Mouse (Mus musculus) testis, adult 2 months (tissue): Measurements from ENCODE around the gene Cers1.

Experiments
- CTCF ChIP-seq: fragments of 200-500 bp; IDR thresholded peaks from 2 replicates; pipeline ENCODE4 v1.5.1; 2012; ENCODE audit warnings: low read depth, mild to moderate bottlenecking, inconsistent platforms, low read length, moderate library complexity; ENCODE audit not compliant: control insufficient read depth, insufficient read depth, insufficient replicate concordance
- POLR2A ChIP-seq: fragments of 200-500 bp; IDR thresholded peaks from 2 replicates; pipeline ENCODE4 v1.6.1; 2012; ENCODE audit warnings: low read depth, mild to moderate bottlenecking, inconsistent platforms, low read length, moderate library complexity; ENCODE audit not compliant: control insufficient read depth

DNA sequence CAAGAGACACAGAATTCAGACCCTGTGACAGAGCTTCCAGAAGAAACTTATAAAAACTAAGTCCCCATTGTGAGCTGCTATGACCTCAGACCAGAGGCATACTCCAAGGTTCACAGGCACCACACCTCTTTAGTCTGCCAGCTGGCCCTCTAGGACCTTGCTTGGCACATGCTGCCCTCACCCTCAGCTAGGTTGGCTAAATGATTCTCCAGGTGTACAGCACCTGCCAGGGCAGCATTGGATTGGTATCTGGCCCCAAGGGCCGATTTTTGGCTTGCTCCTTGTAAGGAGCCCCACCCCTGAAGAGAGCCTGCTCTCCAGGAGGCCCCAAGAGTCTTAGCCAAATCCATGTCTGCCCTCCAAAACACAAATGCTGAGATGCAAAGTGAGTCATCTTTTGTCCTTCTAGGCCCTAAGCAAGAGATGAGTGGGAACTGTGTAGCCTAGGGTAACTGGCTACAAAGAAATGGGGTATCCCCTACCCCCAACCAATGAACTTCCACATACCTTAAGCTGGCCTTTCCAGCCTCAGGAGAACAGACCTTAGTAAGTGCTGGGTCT is 32.4 kb downstream of the Cers1 start:
- TF ChIP-seq CTCF (no peak), POLR2A (no peak; the same call in 1 of the 2 replicates)
